Mouse (Mus musculus) cerebellum, postnatal 4 days (tissue): ENCODE results near the gene Ndrg2.
"Not testable (repeated sequence)": the region's sequence is repeated elsewhere in the genome, so short reads cannot be mapped to it uniquely, and the experiment has no call there.

Experiments
- DNase-seq, 2 experiments: peaks; one replicate each; pipeline ENCODE4 v3.0.0; 2022; ENCODE audit warnings: low spot score in 2 of 2, mixed read lengths in 1 of 2

Gene Ndrg2

DNA sequence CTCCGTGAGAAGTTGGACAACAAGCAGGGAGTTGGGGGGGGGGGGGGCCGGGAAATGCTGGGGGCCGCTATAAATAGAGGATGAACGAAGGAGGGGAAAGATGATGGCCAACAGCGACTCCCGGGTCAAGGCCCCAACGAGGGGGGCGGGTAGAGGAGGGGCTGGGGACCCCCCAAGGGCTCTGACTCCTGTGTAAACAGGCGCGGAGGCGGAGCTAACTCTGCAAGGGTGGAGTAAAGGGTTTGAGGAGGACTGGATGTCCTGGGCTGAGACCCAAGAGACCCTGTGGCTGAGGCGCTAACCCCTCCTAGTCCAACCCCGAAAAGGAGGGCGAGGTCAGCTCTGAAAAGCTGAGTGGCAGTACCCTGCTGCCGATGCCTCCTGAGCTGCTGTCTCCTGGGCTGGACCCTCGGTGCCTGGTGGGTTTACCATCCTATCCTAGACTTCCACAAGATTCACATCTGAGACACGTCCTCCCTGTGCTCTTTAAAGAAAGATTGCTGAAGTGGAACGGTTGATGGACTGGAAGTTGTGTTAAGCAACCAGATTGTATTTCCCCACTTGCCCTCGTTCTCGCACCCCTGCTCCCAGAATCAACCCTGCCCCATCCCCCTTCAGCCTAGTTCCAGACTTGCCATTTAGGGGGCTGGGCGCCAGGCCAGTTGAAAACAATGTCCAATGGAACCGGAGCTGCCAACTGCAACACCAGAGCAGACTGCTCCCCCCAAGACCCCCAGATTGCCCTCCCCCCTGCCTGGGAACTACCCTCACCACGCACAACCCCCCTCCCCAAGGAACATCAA is at the start of gene Ndrg2:
TSS of gene Ndrg2 (minus strand) at position 199 of the 803 bp plus-strand sequence.
- DNase-seq: peak; percentile 46 to 72

DNA sequence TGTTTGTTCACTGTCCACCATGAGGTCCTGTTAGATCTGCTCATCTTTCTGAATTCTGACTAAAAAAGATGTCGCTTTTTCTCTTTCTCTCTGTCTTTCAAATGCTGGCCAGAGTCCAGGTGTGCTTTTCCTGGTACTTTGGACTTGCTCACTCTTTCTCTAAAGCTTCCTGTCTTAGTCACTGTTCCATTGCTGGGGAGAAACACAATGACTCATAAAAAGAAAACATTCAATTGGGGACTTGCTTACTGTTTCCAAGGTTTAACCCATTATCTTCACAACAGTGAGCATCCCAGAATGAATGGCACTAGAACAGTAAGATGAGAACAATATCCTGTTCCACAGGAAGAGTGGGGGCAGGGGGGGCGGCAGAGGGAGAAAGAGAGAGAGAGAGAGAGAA is 46.4 kb upstream of the Ndrg2 start:
- no peak for DNase-seq

DNA sequence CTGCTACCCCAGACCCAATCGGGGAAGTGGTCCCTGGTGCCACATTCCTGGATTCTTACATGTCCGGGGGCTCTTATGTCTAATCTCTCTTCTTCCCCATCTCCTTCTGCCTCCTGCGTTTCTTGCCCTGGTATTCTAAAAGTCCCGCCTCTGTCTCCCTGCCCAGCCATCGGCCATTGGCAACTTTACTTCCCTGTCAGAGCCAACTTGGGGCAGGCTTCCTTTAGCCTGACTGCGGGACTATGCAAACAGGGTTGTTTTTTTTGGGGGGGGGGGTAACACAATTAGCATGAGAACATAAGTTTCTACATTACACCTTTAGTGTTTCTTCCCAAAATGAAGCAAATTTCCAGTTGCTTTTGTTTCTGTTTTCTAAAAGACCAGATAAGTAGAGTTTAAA is 29.4 kb upstream of the Ndrg2 start:
- no peak for DNase-seq

DNA sequence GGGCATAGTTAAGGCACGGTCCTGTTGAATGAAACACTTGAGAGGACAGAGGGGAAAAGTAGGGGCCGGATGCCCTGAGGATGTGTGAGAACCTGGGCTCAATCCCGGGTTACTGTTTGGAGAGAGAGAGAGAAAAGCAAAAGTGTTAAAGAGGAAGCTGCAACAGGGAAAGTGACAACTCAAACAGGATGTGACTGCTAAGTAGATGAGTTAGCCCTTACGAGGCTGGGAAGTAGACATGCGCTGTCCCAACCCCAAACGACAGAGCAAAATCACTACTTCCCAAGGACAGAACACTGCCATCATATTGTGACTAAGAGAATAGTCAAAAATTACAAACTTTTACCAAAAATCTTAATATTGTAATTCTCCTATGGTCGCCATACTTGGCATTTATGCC is 28.3 kb upstream of the Ndrg2 start:
- no peak for DNase-seq

DNA sequence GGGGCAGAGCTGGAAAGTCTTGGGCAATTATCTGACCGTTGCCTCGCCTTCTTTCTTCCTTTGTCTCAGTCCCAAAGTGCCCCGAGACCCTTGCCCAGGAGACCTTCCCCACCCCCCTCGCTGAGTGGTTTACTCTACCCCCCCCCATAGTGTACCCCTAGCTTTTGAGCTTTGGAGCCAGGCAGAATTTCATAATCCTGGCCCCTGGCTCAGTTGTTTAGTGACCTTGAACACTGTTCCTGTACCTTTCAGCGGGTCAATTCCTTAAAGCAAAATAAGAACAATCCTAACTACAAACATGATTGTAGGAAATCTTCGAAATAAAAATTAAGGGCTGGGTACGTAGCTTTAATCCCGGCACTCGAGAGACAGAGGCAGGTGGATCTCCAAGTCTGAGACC is 27.6 kb upstream of the Ndrg2 start:
- DNase-seq: no peak

DNA sequence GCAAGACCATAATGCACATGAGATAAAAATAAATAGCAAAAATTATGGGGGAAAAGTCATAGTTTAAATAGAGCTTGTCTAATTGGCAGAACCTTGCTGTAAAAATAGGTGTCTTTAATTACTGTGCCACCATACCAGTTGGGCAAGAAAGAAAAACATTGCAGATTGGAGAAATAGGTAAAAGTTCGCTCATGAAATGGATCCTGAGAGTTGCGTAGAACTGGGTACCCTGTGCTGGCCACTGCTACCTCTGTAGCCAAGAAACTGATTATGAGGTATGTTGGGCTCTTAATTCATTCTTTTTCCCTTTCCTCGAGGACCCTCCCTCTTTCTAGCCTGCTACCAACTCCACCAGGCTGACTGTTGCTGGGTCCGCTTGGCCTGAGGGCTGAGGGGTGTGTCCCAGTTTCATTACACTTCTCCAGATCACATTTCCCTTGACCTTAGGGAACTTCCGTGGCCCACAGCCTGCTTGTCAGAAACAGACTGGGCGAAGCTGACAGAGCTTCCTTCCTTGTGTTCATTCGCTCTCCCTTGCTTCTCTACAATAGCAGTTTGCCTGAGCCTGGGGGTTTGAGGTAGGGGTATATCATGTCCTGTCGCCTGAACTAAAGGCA is 27.1 kb upstream of the Ndrg2 start:
- no peak for DNase-seq

DNA sequence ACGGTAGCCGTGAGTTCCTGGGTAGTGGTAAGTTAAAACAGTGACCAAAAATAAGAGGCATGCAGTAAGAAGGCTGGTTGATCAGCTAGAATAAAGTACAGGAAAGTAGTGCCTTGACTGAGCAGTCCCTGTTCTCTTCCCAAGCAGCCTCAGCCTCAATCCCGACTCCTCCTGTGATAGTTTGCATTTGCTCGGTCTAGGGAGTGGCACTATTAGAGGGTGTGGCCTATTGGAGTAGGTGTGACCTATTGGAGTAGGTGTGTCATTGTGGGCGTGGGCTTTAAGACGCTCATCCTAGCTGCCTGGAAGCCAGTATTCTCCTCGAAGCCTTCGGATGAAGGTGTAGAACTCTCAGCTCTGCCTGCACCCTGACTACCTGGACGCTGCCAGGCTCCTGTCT is 25.0 kb upstream of the Ndrg2 start:
- DNase-seq: no peak

DNA sequence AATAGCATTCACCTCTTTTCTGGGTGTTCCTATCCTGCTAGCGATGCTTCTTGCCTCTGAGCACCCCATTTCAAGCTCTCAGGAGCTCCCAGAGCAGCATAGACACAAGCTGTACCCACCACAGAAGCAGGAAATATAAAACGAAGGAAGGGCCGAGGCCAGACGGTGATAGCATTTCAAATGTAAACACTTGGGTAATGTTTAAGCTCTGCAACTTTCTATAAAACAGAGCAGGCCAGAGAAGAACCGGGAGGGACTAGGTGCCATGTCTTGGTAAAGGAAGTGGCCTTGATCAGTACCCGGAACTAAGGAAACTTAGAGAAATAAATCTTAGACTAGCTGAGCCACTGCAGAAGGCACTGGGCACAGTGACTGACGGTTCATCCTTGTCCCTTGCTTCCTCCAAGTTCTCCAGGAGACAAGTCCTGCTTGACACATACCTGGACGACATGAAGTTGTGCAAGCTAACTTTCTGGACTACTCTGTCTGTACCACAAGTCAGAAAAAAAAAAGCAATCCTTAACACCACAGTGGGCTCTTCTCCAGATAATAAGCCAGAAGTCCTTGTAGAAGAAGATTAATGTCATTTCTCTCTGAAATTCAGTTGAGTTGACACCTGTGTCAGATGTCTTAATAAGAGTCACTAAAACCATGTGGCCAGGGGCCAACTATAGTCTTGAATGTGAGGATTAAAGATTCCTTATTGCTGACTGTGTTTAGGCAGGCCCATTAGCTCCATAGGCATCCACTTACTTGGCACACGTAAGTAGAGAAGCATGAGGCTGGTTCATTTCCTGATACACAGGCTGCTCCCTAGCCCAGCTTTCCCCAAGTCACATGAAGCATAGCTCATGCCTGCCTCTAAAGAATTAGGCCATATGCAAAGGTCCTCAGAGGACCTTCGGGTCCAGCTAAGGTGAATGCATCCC is 18.4 kb upstream of the Ndrg2 start:
- no peak for DNase-seq

DNA sequence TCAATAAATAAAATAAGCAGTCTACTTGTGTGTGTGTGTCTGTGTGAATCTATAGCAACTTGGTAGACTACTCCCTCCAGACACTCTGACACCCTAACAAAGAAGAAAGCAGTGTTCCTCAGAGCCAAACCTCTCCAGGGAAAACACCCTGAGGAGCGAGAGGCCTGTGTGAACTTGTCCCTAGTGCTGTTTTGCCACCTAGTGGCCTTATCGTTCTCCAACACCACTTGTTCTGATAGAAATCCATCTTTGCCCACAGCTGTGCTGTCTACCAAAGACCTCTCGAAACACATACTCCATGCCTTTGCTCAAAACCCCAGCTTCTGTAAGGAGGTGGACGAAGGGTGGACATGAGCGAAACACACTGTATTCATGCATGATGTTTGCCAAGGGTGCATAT is 16.9 kb upstream of the Ndrg2 start:
- DNase-seq: peak in 1 of 2 experiments; percentile 59

DNA sequence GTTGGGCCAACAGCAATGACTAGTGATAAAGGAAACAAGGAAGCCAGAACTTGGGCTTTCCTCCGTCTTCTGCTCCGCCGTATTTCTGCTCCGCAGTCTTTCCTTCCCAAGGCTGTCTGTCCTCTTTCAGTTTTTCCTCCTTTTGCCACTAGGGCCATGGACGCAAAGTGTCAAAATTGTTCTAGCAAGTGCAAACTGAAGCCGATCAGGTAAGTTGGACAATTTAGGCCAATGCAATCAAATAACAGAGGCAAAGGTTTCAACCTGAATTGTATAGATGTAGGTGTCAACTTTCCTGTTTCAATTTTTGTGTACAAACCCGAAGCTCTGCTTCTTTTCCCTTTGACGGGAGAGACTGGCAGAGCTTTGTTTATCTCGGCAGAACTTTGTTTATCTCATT is 16.0 kb upstream of the Ndrg2 start:
- no peak for DNase-seq

DNA sequence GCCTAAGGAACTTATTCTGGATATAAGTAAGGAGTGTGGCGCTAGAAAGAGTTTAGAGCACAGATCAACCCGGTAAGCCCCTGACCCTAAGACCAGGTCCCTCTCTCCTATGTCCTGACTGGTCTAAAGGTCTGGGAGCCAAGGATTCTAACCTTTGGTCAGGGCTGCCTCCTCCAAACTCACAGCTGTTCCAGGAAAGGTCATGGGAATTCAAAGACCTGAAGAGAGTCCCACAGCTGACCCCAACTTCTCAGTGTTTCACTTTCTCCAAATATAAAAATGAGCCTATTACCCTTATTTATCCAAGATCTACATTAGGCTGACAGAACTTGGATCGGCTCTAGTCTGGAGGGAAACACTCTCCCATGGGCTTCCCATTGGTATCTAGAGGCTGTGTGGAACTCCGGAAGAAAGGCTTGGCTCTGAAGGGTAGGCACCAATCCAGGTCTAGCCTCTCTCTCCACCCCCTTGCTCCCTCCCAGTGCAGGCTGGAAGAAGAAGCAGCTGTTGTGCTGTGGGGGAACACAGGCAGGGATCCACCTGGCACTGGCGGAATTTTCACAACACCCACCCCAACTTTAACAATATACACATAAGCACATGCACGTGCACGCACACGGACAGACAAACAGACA is 15.5 kb upstream of the Ndrg2 start:
- no peak for DNase-seq

DNA sequence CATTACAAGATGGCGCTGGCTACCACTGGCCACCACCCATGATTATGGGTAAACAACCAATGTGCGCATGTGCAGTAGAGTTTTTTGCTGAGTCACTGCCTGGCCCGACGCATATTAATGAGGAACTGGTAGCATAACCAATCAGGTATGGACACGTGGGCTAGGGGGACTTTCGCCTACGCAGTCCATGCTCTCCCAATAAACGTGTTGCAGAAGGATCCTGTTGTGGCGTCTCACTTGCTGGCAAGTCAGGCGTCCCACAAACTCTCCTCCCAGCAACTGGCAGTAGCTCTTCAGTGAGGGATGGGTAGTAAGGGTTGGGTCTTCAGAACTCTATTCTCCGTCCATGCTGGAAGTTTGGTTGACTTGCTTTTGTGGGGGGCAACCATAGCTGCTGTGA is 13.0 kb upstream of the Ndrg2 start:
- DNase-seq: not testable (repeated sequence)

DNA sequence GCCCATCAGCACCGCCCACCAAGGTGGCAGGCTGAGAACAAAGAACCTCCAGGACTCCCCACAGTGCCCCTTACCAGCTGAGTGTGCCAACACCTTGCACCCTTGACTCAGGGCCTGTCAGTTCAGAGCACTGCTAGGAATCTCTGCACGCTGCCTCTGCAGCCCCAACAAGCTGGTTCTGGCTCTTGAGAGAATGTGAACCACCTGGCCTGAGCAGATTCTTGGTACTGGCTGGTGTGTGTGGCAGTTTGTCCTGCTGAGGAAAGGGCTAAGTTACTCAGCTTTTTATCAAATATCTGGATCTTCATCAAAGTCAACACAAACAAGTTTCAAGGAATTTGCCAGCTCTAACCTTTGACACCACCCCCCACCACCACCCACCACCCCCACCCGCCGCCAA is 9.5 kb upstream of the Ndrg2 start:
- DNase-seq: no peak

DNA sequence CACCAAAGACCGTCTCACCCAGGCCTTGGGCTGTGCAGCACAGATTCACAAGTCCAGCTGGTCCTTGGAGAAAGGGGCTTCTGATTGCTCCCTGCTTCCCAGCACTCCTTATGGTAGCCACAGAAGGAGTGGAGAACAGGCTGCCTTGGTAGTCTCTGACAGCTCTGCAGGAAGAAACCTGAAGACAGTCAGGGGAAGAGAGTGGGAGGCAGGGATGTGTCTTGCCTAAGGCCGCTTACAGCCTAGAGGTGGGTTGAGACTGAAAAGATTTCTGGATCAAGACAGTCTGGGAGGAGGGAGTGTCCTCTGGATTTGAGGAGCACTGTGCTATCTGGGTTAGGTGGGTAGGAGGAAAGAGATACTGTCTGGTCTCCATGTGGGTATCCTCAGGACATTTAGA is 9.0 kb upstream of the Ndrg2 start:
- DNase-seq: no peak

DNA sequence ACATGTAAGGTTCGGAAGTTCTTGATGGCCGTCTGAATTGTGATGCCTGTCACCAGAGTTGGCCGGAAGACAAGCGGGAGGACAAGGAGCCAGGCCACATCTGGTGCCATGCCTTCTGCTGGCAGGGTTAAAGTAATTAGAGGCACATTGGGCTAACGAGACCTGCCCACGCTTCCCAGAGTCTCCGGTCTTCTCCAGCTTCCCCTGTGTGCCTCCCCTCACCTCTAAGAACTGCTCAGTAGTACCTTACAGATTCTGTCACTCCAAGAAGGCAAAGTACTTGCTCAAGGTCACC is 8.6 kb upstream of the Ndrg2 start, which contains the start of gene Rnase13:
TSS of gene Rnase13 (minus strand) at position 203 of the 295 bp plus-strand sequence.
- DNase-seq: peak in 1 of 2 experiments; percentile 39

DNA sequence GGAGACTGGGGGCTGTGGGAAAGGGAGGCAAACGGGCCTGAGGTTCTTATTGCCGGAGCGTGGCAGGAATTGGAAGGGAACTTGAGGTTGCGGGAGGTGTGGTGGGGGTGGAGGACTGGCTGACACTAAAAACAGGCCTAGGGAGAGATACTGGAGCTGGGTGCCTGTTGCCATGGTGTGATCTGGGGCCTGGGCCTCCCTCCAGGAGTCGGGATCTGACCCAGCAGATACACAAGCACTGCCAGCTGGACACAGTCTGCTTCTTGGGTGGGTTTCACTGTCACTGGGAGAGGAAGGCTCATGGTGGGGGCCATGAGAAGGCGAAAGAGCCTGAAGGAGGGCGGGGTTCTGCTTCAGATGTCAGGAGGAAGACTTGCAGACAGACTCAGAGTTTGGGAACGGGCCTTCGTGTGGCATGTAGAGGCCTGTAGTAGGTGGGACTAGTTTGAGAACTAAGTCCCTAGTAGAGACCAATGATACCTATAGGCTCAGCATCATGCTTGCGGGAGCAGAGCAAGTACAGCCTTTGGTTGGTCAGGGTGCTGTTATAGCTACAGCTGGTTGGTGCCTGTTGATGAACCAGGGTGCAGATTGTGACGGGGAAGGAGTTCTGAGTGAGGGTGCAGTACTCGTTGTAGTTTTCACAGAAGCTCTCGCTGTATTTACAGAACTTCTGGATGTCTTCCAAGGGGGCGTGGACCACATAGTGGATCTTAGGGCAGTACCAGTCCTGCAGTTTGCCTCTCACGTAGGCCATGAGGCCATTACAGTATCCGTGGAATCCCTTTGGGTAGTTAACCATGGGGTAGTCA is 8.0 kb upstream of the Ndrg2 start:
- DNase-seq: peak; percentile 36 to 50

DNA sequence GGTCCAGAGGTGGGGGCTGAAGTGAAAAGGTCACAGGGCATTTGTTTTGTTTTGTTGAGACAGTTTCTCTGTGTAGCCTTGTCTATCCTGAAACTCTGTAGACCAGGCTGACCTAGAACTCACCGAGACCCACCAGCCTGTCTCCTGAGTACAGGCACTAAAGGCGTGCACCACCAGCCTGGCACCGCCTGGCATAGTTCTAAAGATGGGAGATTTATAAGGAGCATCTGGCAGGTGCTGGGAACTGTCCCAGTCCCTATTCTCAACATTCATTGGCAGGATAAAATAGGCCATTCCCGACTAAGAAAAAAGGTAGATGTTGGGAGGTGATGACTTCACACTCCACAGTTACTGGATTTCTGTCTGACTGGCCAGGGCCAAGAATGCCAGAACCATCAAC is 5.0 kb upstream of the Ndrg2 start:
- no peak for DNase-seq

DNA sequence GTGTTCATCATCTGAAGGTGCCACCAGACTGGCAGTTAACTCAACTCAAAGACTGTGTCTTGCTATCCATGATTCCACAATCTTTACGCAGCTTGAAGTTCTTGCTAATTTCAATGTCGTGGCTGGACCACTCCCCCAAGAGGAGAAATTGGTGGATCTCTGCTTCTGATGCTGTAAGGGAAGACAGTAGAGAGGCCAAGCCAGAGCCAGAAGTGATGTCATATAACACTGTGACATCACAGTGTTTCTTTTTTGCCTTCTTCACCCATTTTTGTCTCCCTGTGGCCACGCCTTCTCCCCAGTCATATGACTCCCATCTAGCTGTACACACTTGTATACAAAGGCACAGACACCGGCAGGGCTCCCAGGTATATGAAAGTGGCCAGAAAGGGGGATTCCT is 4.2 kb upstream of the Ndrg2 start, which contains the start of gene Tppp2:
TSS of gene Tppp2 (plus strand) at position 301 of the 400 bp plus-strand sequence.
- no peak for DNase-seq

DNA sequence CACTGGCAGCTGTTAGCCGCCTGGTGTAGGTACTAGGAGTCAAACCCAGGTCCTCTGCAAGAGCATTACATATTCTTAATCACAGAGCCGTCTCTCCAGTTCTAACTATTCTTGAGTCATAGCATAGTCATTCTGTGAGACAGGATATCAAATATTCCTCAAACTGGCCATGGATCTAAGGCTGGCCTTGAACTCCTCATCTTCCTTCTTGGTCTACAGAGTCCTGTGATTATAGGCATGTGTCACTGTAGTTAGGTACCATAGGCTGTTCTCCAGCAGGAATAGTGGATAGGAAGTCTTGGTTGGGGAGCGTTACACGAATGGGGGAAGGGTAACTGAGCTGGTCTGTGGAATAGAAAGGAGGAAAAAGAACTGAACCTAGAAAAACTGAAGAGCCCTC is 2.6 kb upstream of the Ndrg2 start:
- DNase-seq: no peak

DNA sequence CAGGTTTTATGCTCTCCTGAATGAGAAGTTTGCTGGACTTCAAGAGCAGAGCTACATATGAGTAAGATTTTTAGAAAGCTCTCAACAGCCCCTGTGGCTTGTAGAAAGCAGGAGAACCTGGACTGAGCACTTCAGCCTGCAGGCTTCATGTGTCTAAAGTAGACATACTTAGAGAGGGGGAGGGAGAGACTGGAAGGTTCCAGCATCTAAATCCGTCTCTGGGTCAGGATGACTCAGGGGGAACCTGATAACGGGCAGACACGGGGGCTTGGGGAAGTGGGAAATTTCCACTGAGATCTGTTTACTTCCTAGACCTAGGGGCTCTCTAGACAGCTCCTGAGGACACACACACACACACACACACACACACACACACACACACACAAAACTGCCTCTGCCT is 1.1 kb upstream of the Ndrg2 start:
- no peak for DNase-seq
